Mouse (Mus musculus): ENCODE measurements around the gene Cntnap2. TPM values are rescaled to one million over a fixed set of nuclear protein-coding genes. Genes with fewer than 3 reads are reported as not detected.

Cntnap2 gene
- total RNA-seq, 1 experiment from 2014 or later = not detected

DNA sequence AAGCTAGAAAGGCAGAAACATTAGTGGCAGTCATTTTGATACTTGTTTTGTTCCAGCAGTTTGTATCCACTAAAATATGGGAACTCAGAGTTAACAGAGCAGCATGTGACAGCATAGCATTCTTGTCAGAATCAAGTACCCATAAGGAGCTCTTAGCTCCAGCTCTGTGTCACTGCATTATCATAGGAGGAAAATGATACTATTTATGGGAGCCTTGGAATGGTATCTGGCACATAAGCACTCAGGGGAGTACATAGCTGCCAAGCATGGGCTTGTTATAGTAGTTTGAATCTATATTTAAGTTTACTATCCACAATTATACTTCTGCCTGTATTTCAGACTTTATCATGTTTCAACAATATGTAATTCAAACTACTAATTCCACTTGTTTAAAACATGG lies 732.5 kb downstream of the Cntnap2 start:
- no peak for ATAC-seq (replicated peaks; ENCODE audit: insufficient number of reproducible peaks, low FRiP score, low TSS enrichment, poor library complexity, severe bottlenecking)

GRCm38 (mm10) chr6:45841626-45842341 lies 782.6 kb downstream of the Cntnap2 start:
- ATAC-seq (replicated peaks; ENCODE audit: insufficient number of reproducible peaks, low FRiP score, low TSS enrichment, poor library complexity, severe bottlenecking) = no peak

GRCm38 (mm10) chr6:45843736-45844135 lies 784.6 kb downstream of the Cntnap2 start:
- ATAC-seq (replicated peaks; ENCODE audit: insufficient number of reproducible peaks, low FRiP score, low TSS enrichment, poor library complexity, severe bottlenecking) = no peak

GRCm38 (mm10) chr6:45871409-45871992 lies 812.3 kb downstream of the Cntnap2 start:
- ATAC-seq (replicated peaks; ENCODE audit: insufficient number of reproducible peaks, low FRiP score, low TSS enrichment, poor library complexity, severe bottlenecking) = no peak

GRCm38 (mm10) chr6:45885486-45885885 lies 826.3 kb downstream of the Cntnap2 start:
- no peak for ATAC-seq (replicated peaks; ENCODE audit: insufficient number of reproducible peaks, low FRiP score, low TSS enrichment, poor library complexity, severe bottlenecking)

DNA sequence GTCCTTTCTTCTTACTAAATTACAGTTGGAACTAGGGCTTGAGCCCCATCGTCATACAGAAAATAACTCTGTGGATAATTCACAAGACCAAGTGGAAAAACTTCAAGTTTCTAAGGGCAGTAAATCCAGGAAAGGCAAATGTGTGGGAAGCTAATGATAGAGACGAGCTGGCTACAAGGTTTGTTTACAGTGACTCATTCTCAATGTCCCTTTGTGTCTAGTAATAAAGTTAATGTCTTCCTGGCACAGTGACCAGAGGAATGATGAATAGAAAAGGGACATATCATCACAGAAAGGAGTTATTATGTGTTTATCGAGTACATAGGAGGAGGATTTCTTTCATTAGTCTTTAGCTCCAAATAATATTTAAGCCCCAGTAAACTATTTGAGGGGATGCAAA lies 828.7 kb downstream of the Cntnap2 start:
- ATAC-seq (replicated peaks; ENCODE audit: insufficient number of reproducible peaks, low FRiP score, low TSS enrichment, poor library complexity, severe bottlenecking) = no peak

DNA sequence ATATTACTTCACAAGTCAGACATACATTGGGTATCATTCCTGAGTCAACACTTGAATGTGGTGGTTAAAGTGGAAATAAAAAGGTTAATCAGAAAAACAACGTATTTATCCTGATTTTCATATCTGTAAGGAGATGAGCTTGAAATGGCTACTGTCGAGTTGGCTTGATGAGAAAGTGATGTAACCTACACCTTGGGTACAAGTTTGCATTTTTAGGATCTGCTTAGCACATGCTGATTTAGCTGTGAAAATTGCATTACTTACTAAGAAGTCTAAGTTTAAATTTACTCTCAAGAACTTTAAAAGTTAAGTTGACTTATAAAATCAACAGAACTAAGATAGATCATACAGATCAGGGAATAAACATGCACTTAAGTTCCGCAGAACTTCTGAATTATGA lies 879.1 kb downstream of the Cntnap2 start:
- no peak for ATAC-seq (replicated peaks; ENCODE audit: insufficient number of reproducible peaks, low FRiP score, low TSS enrichment, poor library complexity, severe bottlenecking)

- no peak for ATAC-seq (replicated peaks; ENCODE audit: insufficient number of reproducible peaks, low FRiP score, low TSS enrichment, poor library complexity, severe bottlenecking)
Measured at GRCm38 (mm10) chr6:45938775-45939174, 879.6 kb downstream of the Cntnap2 start.

DNA sequence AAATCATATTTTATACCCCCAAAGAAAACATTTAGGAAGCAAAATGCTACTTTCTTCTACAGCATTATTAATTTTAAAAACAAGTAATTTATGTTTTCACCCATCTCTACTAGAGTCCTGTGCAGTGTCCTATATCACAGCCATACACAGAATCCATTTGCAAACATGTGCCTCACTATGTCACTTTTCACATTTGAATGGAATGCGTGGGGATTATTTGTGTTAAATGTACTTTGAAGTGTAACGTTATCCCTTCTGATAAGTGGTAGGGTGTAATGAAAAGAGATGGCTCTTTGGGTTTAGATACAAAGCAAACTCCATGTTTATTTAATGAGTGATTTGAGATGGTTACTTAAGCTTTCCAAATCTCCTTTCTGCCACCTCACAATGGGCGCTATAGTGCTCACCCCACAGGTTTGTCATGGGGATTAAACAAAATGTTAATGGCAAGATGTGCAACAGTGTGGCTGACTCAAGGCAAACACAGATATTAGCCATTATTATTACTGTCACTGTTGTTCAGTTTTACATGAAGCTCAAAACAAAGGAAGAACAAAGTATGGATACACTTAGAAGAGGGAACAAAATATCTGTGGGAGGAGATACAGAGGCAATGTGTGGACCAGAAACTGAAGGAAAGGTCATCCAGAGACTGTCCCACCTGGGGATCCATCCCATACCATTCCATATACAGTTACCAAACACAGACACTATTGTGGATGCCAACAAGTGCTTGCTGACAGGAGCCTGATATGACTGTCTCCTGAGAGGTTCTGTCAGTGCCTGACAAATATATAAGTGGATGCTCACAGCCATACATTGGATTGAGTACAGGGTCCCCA lies 886.2 kb downstream of the Cntnap2 start:
- ATAC-seq (replicated peaks; ENCODE audit: insufficient number of reproducible peaks, low FRiP score, low TSS enrichment, poor library complexity, severe bottlenecking) = no peak

DNA sequence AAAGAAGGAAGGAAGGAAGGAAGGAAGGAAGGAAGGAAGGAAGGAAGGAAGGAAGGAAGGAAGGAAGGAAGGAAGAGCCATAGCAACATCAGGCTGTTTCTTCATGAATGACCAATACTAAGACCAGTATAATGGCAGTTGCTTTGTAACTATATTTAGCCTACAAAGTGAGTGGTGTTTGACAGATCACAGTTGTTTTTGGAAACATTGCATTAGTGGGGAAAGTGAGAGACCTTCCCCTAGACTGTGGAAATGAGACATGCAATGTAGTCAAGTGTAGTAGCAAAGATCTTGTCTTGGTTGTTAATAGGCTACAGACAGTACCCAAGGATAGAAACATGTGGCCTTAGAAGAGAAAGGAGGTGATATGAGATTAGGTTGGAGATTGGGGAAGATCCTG lies 895.6 kb downstream of the Cntnap2 start:
- no peak for ATAC-seq (replicated peaks; ENCODE audit: insufficient number of reproducible peaks, low FRiP score, low TSS enrichment, poor library complexity, severe bottlenecking)

GRCm38 (mm10) chr6:45964494-45964893 lies 905.3 kb downstream of the Cntnap2 start:
- no peak for ATAC-seq (replicated peaks; ENCODE audit: insufficient number of reproducible peaks, low FRiP score, low TSS enrichment, poor library complexity, severe bottlenecking)

GRCm38 (mm10) chr6:45974471-45975154 lies 915.5 kb downstream of the Cntnap2 start:
- no peak for ATAC-seq (replicated peaks; ENCODE audit: insufficient number of reproducible peaks, low FRiP score, low TSS enrichment, poor library complexity, severe bottlenecking)

GRCm38 (mm10) chr6:45979171-45979570 lies 920.0 kb downstream of the Cntnap2 start:
- no peak for ATAC-seq (replicated peaks; ENCODE audit: insufficient number of reproducible peaks, low FRiP score, low TSS enrichment, poor library complexity, severe bottlenecking)

GRCm38 (mm10) chr6:45988051-45988450 lies 928.9 kb downstream of the Cntnap2 start:
- ATAC-seq (replicated peaks; ENCODE audit: insufficient number of reproducible peaks, low FRiP score, low TSS enrichment, poor library complexity, severe bottlenecking) = no peak

DNA sequence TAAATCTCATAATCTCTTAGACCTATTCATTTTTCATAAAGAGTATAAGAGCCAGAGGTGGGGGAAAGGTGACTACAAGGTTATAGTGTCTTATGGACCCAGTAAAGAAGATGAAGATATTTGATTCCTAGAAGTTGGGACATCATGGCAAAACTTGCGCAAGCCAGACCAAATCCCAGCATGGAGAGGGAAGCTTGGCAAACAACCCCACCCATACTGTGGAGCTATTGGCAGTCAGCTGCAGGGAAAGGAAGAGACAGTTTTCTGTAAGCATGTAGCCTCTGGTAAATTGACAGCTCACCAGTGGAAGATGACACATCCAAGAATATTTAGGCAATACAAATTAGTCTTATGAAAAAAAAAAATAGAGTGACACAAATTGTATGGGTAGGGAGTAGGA lies 931.9 kb downstream of the Cntnap2 start:
- no peak for ATAC-seq (replicated peaks; ENCODE audit: insufficient number of reproducible peaks, low FRiP score, low TSS enrichment, poor library complexity, severe bottlenecking)

- no peak for ATAC-seq (replicated peaks; ENCODE audit: insufficient number of reproducible peaks, low FRiP score, low TSS enrichment, poor library complexity, severe bottlenecking)
Measured at GRCm38 (mm10) chr6:46022515-46023143, 963.5 kb downstream of the Cntnap2 start.

DNA sequence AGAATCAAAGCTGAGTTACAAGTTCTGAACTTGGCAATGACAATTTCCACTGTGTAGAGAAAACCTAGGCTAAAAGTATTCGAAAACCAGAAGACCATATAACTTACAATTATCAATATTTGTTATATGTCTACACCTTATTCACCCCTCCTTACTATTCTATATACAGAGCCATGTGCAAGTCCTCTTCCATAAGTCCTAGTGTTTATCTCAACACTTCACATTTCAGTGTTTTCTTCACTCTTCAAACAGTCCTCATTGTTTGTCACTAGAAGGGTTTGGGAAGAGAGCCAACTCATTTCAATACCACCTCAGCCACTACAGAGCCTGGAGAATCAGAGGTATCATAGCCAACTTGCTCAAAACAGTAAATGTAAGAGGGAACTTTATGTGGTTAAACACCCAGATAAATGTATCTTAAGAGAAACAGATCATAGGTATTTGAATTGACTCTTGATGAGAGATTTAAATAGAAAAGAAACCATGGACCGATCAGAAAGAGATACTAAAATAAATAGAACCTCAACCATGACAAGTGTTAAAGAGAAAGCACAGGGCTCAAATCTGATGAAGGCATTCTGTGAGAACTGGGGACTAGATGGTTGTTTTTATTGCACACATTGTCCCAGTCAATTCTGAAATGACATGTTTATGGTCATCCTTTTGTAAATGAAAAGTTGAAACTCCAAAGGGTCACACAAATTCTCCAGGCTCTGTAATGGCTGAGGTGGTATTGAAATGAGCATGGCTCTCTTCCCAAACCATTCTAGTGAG lies 972.9 kb downstream of the Cntnap2 start:
- ATAC-seq (replicated peaks; ENCODE audit: insufficient number of reproducible peaks, low FRiP score, low TSS enrichment, poor library complexity, severe bottlenecking) = no peak

DNA sequence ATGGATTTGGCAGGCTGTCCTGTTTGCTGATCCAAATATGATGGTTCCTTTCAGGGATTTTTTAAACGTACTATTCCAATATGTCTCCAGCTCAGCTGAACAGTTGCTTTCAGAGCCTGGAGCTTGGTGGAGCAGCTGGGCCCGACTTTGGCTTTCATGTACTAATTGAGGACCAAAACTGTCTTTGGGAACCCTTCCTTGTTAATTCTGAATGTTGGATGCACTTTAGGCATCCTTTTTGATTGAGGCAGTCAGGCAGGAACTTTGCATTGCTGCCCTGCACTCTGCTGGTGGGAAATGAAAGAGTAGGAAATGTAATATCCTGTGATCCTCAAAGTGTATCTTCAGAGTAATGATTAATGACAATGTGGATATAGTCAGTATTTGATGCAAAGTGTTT lies 974.0 kb downstream of the Cntnap2 start:
- ATAC-seq (replicated peaks; ENCODE audit: insufficient number of reproducible peaks, low FRiP score, low TSS enrichment, poor library complexity, severe bottlenecking) = no peak

Data from monocyte, adult 5-6 weeks (primary cell).